Mouse (Mus musculus) ES-Bruce4 (cell line): ENCODE data around the gene Susd4.

Source experiments
- CTCF ChIP-seq: IDR thresholded peaks from one replicate; pipeline ENCODE4 v1.8.1; 2011; ENCODE audit warnings: low read depth, low read length
- POLR2A ChIP-seq: IDR thresholded peaks from one replicate; pipeline ENCODE4 v1.8.1; 2011; ENCODE audit warnings: low read length; ENCODE audit not compliant: insufficient read depth

- TF ChIP-seq POLR2A (no peak), CTCF (no peak)
Measured at GRCm38 (mm10) chr1:182785504-182785903, 21.8 kb downstream of the Susd4 start.
